Mouse (Mus musculus): ENCODE measurements around the gene Slc6a21. TPM values are rescaled to one million over a fixed set of nuclear protein-coding genes. Genes with fewer than 3 reads are reported as not detected.

Slc6a21 gene
- total and polyA plus RNA-seq, 3 experiments = not detected

DNA sequence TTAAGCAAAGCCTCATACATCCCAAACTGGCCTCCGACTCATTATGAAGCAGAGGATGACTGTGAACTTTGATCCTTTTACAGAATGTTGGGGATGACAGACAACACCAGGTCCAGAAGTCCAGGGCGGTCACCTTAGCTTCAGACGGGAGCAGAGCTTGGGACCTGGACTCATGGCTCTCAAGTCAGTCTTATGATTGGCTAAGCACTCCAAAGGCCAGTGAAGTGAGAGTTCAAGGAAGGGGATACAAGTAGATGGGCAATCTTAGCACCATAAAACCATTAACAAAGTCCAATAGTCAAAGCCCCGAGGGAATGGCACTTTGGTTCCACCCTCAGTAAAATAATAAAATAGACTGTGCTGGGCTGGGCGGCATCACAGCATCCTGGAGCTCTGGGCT, 45.8 kb downstream of the Slc6a21 start:
- Histone ChIP-seq H3K4me1 (ENCODE audit: control insufficient read depth in 1 of 2, insufficient read depth in 2 of 2) (no peaks in the 10 kb centered on the region), H3K27ac (ENCODE audit: insufficient read depth, low read depth) (no peak overlapping the region), H3K9me3 (replicated peaks; ENCODE audit: low read length) (peaks cover 17% of the 10 kb centered on the region), H3K79me2 (replicated peaks; ENCODE audit: control insufficient read depth, extremely low read depth, insufficient read depth, poor library complexity, severe bottlenecking) (no peaks in the 10 kb centered on the region), H3K4me3 (replicated peaks in 1 of 3; ENCODE audit: low read depth in 2 of 3, low read length in 2 of 3, poor library complexity in 1 of 3) (no peak overlapping the region), H3K36me3 (replicated peaks in 1 of 2; ENCODE audit: control insufficient read depth in 1 of 2, insufficient read depth in 1 of 2, low read length in 1 of 2) (peaks cover 0 to 19% of the 10 kb centered on the region in 2 experiments), H3K27me3 (replicated peaks) (peaks cover 4% of the 10 kb centered on the region), H3K4me2 (ENCODE audit: insufficient read depth, low read depth, poor library complexity, severe bottlenecking) (no peak overlapping the region), H3K9ac (ENCODE audit: insufficient read depth, low read depth) (no peak overlapping the region)
- no peak for DNase-seq (ENCODE audit: extremely low read depth)
- TF ChIP-seq ZMIZ1 (IDR thresholded peaks at IDR 0.05; ENCODE audit: low read depth, low read length) (no peak), UBTF (IDR thresholded peaks at IDR 0.05; ENCODE audit: low read depth, low read length) (no peak), GABPA (IDR thresholded peaks at IDR 0.05; ENCODE audit: insufficient replicate concordance, low read depth, low read length) (no peak), JUND (conservative IDR thresholded peaks at IDR 0.05; ENCODE audit: low read depth, low read length) (no peak), MXI1 (IDR thresholded peaks at IDR 0.05; ENCODE audit: low read depth, low read length) (no peak), MEF2A (IDR thresholded peaks at IDR 0.05; ENCODE audit: borderline replicate concordance, low read depth, low read length) (no peak), ZNF384 (IDR thresholded peaks at IDR 0.05; ENCODE audit: low read depth, low read length) (no peak), EP300 (IDR thresholded peaks at IDR 0.05; ENCODE audit: low read length) (no peak), SMC3 (IDR thresholded peaks at IDR 0.05; ENCODE audit: low read depth, low read length) (no peak), PAX5 (IDR thresholded peaks at IDR 0.05; ENCODE audit: low read length) (no peak)
- dilution Hi-C loops (cut with MboI; ENCODE audit: extremely low pct_ligation_motif_present, extremely low pct_unique_long_range_greater_than_20kb, low sequenced_read_pairs) = no loop called here
- in situ Hi-C loops (cut with MboI; ENCODE audit: low pct_ligation_motif_present, low pct_unique_long_range_greater_than_20kb, low sequenced_read_pairs) = no loop called here

DNA sequence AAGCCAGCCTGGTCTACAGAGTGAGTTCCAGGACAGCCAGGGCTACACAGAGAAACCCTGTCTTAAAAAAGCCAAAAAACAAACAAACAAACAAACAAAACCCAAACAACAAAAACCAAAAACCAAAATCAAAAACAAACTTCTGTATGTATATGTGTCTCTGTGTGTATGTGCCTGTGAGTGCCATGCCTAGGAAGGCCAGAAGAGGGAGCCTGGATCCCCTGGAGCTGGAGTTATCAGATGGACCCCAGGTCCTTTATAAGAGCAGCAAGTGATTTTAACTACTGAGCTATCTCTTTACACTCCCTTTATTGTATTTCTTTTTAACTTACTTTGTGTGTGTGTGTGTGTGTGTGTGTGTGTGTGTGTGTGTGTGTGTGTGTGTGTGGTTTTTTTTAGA, 48.5 kb downstream of the Slc6a21 start:
- no peak overlapping the region for H3K4me3 ChIP-seq (replicated peaks in 1 of 3; ENCODE audit: low read depth in 2 of 3, low read length in 2 of 3, poor library complexity in 1 of 3)
- no peak for TF ChIP-seq SMC3 (IDR thresholded peaks at IDR 0.05; ENCODE audit: low read depth, low read length)
- no peak for TF ChIP-seq PAX5 (IDR thresholded peaks at IDR 0.05; ENCODE audit: low read length)
- no peak for TF ChIP-seq NELFE (IDR thresholded peaks at IDR 0.05; ENCODE audit: low read depth, low read length)
- no peak for TF ChIP-seq UBTF (IDR thresholded peaks at IDR 0.05; ENCODE audit: low read depth, low read length)
- TF ChIP-seq HCFC1 (IDR thresholded peaks at IDR 0.05; ENCODE audit: low read depth, low read length) = no peak
- TF ChIP-seq RAD21 (IDR thresholded peaks at IDR 0.05; ENCODE audit: low read depth, low read length) = no peak
- TF ChIP-seq ZC3H11A (IDR thresholded peaks at IDR 0.05; ENCODE audit: low read depth, low read length) = no peak
- TF ChIP-seq ZNF384 (IDR thresholded peaks at IDR 0.05; ENCODE audit: low read depth, low read length) = no peak
- no peak for TF ChIP-seq SIN3A (IDR thresholded peaks at IDR 0.05; ENCODE audit: low read length)
- no peak for TF ChIP-seq MXI1 (IDR thresholded peaks at IDR 0.05; ENCODE audit: low read depth, low read length)
- no peak for TF ChIP-seq BHLHE40 (IDR thresholded peaks at IDR 0.05; ENCODE audit: low read depth, low read length)
- no peak for TF ChIP-seq ETS1 (conservative IDR thresholded peaks at IDR 0.05; ENCODE audit: low read depth, low read length)
- no peak for TF ChIP-seq IRF4 (IDR thresholded peaks at IDR 0.05; ENCODE audit: low read depth, low read length)
- TF ChIP-seq CHD2 (IDR thresholded peaks at IDR 0.05; ENCODE audit: low read length) = no peak
- TF ChIP-seq JUN (IDR thresholded peaks at IDR 0.05; ENCODE audit: insufficient read depth, low read depth, low read length) = no peak
- no peak for TF ChIP-seq ELF1 (IDR thresholded peaks at IDR 0.05; ENCODE audit: low read depth, low read length)
- TF ChIP-seq ZKSCAN1 (IDR thresholded peaks at IDR 0.05; ENCODE audit: borderline replicate concordance, low read depth, low read length) = no peak
- no peak for TF ChIP-seq MAFK (IDR thresholded peaks at IDR 0.05; ENCODE audit: insufficient replicate concordance, low read length)
- dilution Hi-C loops (cut with MboI; ENCODE audit: extremely low pct_ligation_motif_present, extremely low pct_unique_long_range_greater_than_20kb, low sequenced_read_pairs) = no loop called here

More for the DNA sequence above, 48.5 kb downstream of the Slc6a21 start:
- no peak overlapping the region for H3K4me2 ChIP-seq (ENCODE audit: insufficient read depth, low read depth, poor library complexity, severe bottlenecking)
- no peaks in the 10 kb centered on the region for H3K79me2 ChIP-seq (replicated peaks; ENCODE audit: control insufficient read depth, extremely low read depth, insufficient read depth, poor library complexity, severe bottlenecking)
- H3K9ac ChIP-seq (ENCODE audit: insufficient read depth, low read depth) = no peak overlapping the region
- H3K27me3 ChIP-seq (replicated peaks) = peaks cover 14% of the 10 kb centered on the region
- H3K36me3 ChIP-seq (replicated peaks in 1 of 2; ENCODE audit: control insufficient read depth in 1 of 2, insufficient read depth in 1 of 2, low read length in 1 of 2) = peaks cover 0 to 9% of the 10 kb centered on the region in 2 experiments
- no peak for DNase-seq (ENCODE audit: extremely low read depth)
- peaks cover 17% of the 10 kb centered on the region for H3K9me3 ChIP-seq (replicated peaks; ENCODE audit: low read length)
- no peak overlapping the region for H3K27ac ChIP-seq (ENCODE audit: insufficient read depth, low read depth)
- in situ Hi-C loops (cut with MboI; ENCODE audit: low pct_ligation_motif_present, low pct_unique_long_range_greater_than_20kb, low sequenced_read_pairs) = no loop called here
- H3K4me1 ChIP-seq (ENCODE audit: control insufficient read depth in 1 of 2, insufficient read depth in 2 of 2) = no peaks in the 10 kb centered on the region
